Comparison of ENCODE assay signal across 30 mouse cellular contexts in the genomic region with DNA sequence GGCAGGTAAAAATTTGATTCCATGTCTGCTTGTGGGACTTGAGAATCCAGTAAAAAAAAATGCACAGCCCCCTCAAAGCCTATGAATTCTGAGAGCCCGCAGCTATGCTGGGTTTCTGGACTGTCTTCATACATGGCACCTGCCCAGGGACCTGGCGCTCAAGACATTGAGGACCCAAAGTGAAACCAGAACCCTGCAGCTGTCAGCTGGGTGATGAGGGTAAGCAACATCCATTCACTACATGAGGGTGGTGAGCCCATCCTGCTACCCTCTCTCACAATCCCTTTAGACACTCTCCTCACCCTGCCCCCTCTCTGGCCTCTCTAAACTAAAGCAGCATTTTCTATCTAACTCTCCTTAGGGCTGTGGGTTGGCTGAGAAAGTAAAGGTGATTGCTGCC. TPM values are rescaled to one million over a fixed set of nuclear protein-coding genes. Genes with fewer than 3 reads are reported as not detected.
"Had no signal": no experiment of that assay in that cellular context is flagged by ENCODE, and none has a peak within 500 bp of the region (broad histone marks: within the 10 kb centered on the region; RNA-seq: fewer than 3 reads in every experiment).

No protein-coding gene starts in this region.

- DNase-seq: kidney, adult 9 months; kidney, postnatal 25 days; layer of hippocampus, adult 9-11 months; liver; lung, adult 18-20 months; lung, postnatal 10 days; lung, postnatal 36 days; midbrain, embryonic 14.5 days; right cerebral cortex, adult 18-20 months; right cerebral cortex, postnatal 14 days; right cerebral cortex, postnatal 4 days; spleen, adult 18-20 months; thymus, postnatal 36 days had no signal

- H3K9ac ChIP-seq: liver, embryonic 12.5 days; liver, embryonic 15.5 days; lung, embryonic 15.5 days; neural tube, embryonic 12.5 days; neural tube, embryonic 15.5 days; stomach, embryonic 15.5 days had no signal

- H3K36me3 ChIP-seq: neural tube, embryonic 12.5 days; neural tube, embryonic 15.5 days; stomach, embryonic 15.5 days had no signal

- H3K4me3 ChIP-seq: layer of hippocampus, adult 2 months; liver, embryonic 12.5 days; liver, embryonic 15.5 days; lung, embryonic 15.5 days; neural tube, embryonic 12.5 days; neural tube, embryonic 15.5 days; stomach, embryonic 15.5 days had no signal

- H3K9me3 ChIP-seq: liver, embryonic 12.5 days; liver, embryonic 15.5 days; lung, embryonic 15.5 days; neural tube, embryonic 12.5 days; neural tube, embryonic 15.5 days; stomach, embryonic 15.5 days had no signal

- ATAC-seq: liver, embryonic 12.5 days had no signal

- H3K4me1 ChIP-seq: liver, embryonic 15.5 days; lung, embryonic 15.5 days; neural tube, embryonic 12.5 days; neural tube, embryonic 15.5 days; stomach, embryonic 15.5 days had no signal

- H3K27me3 ChIP-seq: liver, embryonic 12.5 days; liver, embryonic 15.5 days; lung, embryonic 15.5 days; neural tube, embryonic 12.5 days; neural tube, embryonic 15.5 days; stomach, embryonic 15.5 days had no signal

- H3K4me2 ChIP-seq: liver, embryonic 12.5 days; liver, embryonic 15.5 days; lung, embryonic 15.5 days; midbrain, embryonic 11.5 days; neural tube, embryonic 12.5 days; neural tube, embryonic 15.5 days; stomach, embryonic 15.5 days had no signal

- H3K27ac ChIP-seq: kidney, postnatal 0 days; layer of hippocampus, adult 2 months; liver, embryonic 12.5 days; liver, embryonic 15.5 days; lung, embryonic 15.5 days; neural tube, embryonic 12.5 days; neural tube, embryonic 15.5 days; stomach, embryonic 15.5 days had no signal

RNA-seq across cellular contexts. Expression of a gene that starts 26.8 kb away (rescaled TPM):
- total RNA-seq: layer of hippocampus, adult 2 months; layer of hippocampus, postnatal 25 days; left cerebral cortex, adult 18-20 months; left cerebral cortex, postnatal 25 days; megakaryocyte-erythroid progenitor cell, adult 5-6 weeks; midbrain, postnatal 0 days had no signal
- polyA plus RNA-seq: large intestine, adult 2 months; limb, embryonic 11.5 days; liver, embryonic 12.5 days; liver, embryonic 15.5 days; midbrain, embryonic 11.5 days; midbrain, postnatal 0 days; neural tube, embryonic 12.5 days; neural tube, embryonic 15.5 days; stomach, embryonic 15.5 days; thymus, postnatal 0 days had no signal
